Mouse (Mus musculus) kidney, postnatal 0 days (tissue): ENCODE data around the gene Rsph3b. TPM values are rescaled to one million over a fixed set of nuclear protein-coding genes. Genes with fewer than 3 reads are reported as not detected.
"Not testable (repeated sequence)": the region's sequence is repeated elsewhere in the genome, so short reads cannot be mapped to it uniquely, and the experiment has no call there.

Experiments
- ATAC-seq: fragments of 200-750 bp; cut with Nextera tagmentation; replicated peaks from 2 replicates; pipeline ENCODE4 v1.8.0; 2017; ENCODE audit warnings: low read depth, moderate number of reproducible peaks, moderate TSS enrichment, moderate library complexity; ENCODE audit not compliant: low FRiP score
- DNase-seq: peaks from one replicate; pipeline ENCODE4 v3.0.0-alpha.2; 2016; ENCODE audit warnings: low spot score
- H3K27ac ChIP-seq: fragments of 300-500 bp; sonication (generic); 2 replicates; pipeline ENCODE4 v1.5.1; 2014; ENCODE audit warnings: mild to moderate bottlenecking
- H3K27me3 ChIP-seq: fragments of 300-500 bp; sonication (generic); 2 replicates; pipeline ENCODE4 v1.6.1; 2014; ENCODE audit warnings: low read length, mixed read lengths; ENCODE audit not compliant: insufficient read depth
- H3K36me3 ChIP-seq: fragments of 300-500 bp; sonication (generic); 2 replicates; pipeline ENCODE4 v1.6.1; 2014; ENCODE audit warnings: low read length, mixed read lengths; ENCODE audit not compliant: insufficient read depth
- H3K4me1 ChIP-seq: fragments of 300-500 bp; sonication (generic); replicated peaks from 2 replicates; pipeline ENCODE4 v1.6.1; 2014; ENCODE audit warnings: antibody characterized with exemption, low read length, mixed read lengths; ENCODE audit not compliant: insufficient read depth
- H3K4me2 ChIP-seq: fragments of 300-500 bp; sonication (generic); 2 replicates; pipeline ENCODE4 v1.6.1; 2014; ENCODE audit warnings: mild to moderate bottlenecking, low read length, moderate library complexity, mixed read lengths
- H3K4me3 ChIP-seq: fragments of 300-500 bp; sonication (generic); replicated peaks from 2 replicates; pipeline ENCODE4 v1.5.1; 2014; ENCODE audit warnings: low read depth, low read length
- H3K9ac ChIP-seq: fragments of 300-500 bp; sonication (generic); 2 replicates; pipeline ENCODE4 v1.6.1; 2014; ENCODE audit warnings: low read depth, low read length
- H3K9me3 ChIP-seq: fragments of 300-500 bp; sonication (generic); replicated peaks from 2 replicates; pipeline ENCODE4 v1.6.1; 2016; ENCODE audit warnings: low read length, inconsistent platforms, mixed read lengths
- WGBS: fragments of 180-500 bp; shearing (Covaris S2); extraction: QIAGEN DNeasy Blood & Tissue Kit; methylation state at CpG from one replicate; pipeline ENCODE4 v1.1.7; 2014; 5-methylcytosine and 5-hydroxymethylcytosine counted together
- polyA plus RNA-seq: library from polyadenylated mRNA; unstranded; fragments of >200 nt; fragmentation: Nextera tagmentation; extraction: Ambion mirVana; gene quantifications from 2 replicates; pipeline ENCODE4 v1.2.1, GENCODE M21; 2015

Gene Rsph3b
- polyA plus RNA-seq, 1 experiment from 2014 or later: 63.4 TPM

DNA sequence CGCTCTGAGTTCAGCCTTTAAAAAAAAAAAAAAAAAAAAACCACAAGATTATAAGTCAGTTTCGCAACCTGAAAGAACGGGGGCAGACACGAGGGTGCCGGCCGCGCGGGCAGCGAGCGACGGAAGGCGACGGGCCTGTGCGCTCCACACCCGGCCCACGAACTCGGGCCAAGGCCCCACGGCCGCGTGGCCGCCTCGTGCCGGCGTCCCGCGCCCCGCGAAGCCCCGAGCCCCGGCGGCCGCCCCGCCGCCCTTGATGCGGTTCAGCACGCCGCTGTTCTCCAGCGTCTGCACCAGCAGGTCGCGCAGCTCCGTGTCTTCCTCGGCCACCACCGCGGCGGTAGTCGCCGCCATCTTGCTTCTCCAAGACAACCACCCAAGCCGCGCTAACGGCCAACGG, 12.3 kb upstream of the Rsph3b start, which contains the start of gene Tagap1:
TSS of gene Tagap1 (minus strand) at position 381 of the 400 bp plus-strand sequence.
- H3K4me1 ChIP-seq, H3K36me3 ChIP-seq, H3K9me3 ChIP-seq, H3K27me3 ChIP-seq, DNase-seq, ATAC-seq: not testable (repeated sequence)
- Histone ChIP-seq H3K27ac (peak within 1 kb of the TSS; percentile 70), H3K4me2 (peak within 1 kb of the TSS; percentile 45), H3K9ac (peak within 1 kb of the TSS; percentile 52; the same call in 1 of the 2 replicates), H3K4me3 (peak within 1 kb of the TSS; percentile 44)
- WGBS: 3% methylated on average over 29 of the region's 51 CpGs

- not testable (repeated sequence) for H3K27ac ChIP-seq, H3K4me1 ChIP-seq, H3K9me3 ChIP-seq, H3K36me3 ChIP-seq, H3K27me3 ChIP-seq, ATAC-seq
- peak overlapping the region; percentile 44 for H3K4me3 ChIP-seq
- H3K9ac ChIP-seq: 0 out of 2 replicates have a peak overlapping the region, but pooled peaks have one; percentile 52
- peak; percentile 0 for DNase-seq
- peak overlapping the region; percentile 45 for H3K4me2 ChIP-seq
- WGBS: 1% methylated on average over 12 of the region's 12 CpGs
Observed at GRCm38 (mm10) chr17:6960349-6960748, 11.9 kb upstream of the Rsph3b start.

DNA sequence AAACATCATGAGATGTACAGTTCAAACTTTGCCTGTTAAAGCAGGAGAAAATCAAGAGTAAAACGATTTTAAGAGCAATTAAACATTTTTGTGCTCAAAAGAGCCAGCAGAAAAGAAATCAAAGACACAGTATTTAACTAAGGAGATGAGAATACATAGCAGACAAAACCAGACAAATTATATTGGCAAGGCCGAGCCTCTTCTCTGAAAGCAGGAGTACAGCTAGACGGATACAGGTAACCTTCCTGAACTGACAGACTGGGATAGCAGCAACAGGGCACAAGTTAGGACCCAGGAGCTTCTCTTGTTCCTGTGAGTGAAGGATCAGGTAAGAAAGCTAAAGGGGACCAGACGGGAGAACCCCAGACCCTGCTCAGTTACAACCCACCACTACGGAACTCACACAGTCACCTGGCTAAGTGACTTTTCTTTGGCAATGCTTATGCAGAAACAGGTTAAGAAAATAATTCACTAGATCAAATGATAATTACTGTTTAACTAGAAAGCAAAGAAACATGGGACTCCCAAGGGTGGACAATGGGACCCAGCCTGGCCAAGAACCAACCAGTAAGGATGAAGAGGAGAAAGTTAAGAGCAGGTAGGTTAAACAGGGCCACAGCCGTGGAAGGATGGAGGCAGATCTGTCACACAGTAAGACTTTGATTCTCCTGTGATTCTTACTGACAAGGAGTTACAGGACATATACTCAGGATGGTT, 11.2 kb upstream of the Rsph3b start:
- H3K4me3 ChIP-seq, ATAC-seq, H3K9ac ChIP-seq, H3K36me3 ChIP-seq, H3K4me1 ChIP-seq, H3K27ac ChIP-seq, H3K27me3 ChIP-seq, H3K9me3 ChIP-seq: not testable (repeated sequence)
- 53% methylated on average over 4 of the region's 6 CpGs for WGBS
- H3K4me2 ChIP-seq: peak overlapping the region; percentile 45
- DNase-seq: peak; percentile 6

DNA sequence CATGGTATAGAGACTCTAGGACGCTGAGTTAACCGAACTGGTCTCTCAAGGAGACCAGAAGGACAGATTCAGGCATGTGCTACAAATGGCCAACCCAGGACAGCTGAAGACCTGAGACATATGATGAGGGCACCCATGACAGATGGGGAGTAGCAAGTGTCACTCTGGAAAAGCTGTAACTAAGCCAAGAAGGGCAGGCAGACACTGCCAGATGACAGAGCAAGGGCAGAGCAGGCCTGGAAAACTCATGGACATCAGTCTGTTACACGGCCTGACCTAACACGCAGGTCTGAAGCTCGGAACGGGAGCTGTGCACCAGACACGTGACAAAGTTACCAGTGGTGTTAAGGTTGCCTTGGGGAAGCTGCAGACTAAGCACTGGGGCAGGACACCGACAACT, 10.4 kb upstream of the Rsph3b start:
- H3K9ac ChIP-seq, DNase-seq, H3K4me3 ChIP-seq, H3K4me1 ChIP-seq, H3K27ac ChIP-seq, ATAC-seq, H3K27me3 ChIP-seq, H3K4me2 ChIP-seq, H3K36me3 ChIP-seq, H3K9me3 ChIP-seq: not testable (repeated sequence)
- 87% methylated on average over 5 of the region's 8 CpGs for WGBS

- 3% methylated on average over 9 of the region's 9 CpGs for WGBS
Observed at GRCm38 (mm10) chr17:6948769-6949228, 317 bp upstream of the Rsph3b start.

GRCm38 (mm10) chr17:6947637-6947983, 872 bp downstream of the Rsph3b start:
- not testable (repeated sequence) for H3K4me3 ChIP-seq, ATAC-seq, DNase-seq, H3K27me3 ChIP-seq, H3K36me3 ChIP-seq, H3K27ac ChIP-seq, H3K4me1 ChIP-seq, H3K9ac ChIP-seq, H3K9me3 ChIP-seq
- H3K4me2 ChIP-seq: peak overlapping the region; percentile 64
- no CpG with 5 or more reads among the region's 8 CpGs for WGBS

More at GRCm38 (mm10) chr17:6948769-6949228, 317 bp upstream of the Rsph3b start:
- ATAC-seq: 0 out of 2 replicates have a peak, but pooled peaks have one; percentile 6
- DNase-seq, H3K9me3 ChIP-seq, H3K4me1 ChIP-seq, H3K27me3 ChIP-seq, H3K36me3 ChIP-seq: not testable (repeated sequence)
- H3K4me2 ChIP-seq: peak overlapping the region; percentile 64
- peak overlapping the region; percentile 52 for H3K9ac ChIP-seq
- H3K4me3 ChIP-seq: peak overlapping the region; percentile 52
- peak overlapping the region; percentile 85 for H3K27ac ChIP-seq

DNA sequence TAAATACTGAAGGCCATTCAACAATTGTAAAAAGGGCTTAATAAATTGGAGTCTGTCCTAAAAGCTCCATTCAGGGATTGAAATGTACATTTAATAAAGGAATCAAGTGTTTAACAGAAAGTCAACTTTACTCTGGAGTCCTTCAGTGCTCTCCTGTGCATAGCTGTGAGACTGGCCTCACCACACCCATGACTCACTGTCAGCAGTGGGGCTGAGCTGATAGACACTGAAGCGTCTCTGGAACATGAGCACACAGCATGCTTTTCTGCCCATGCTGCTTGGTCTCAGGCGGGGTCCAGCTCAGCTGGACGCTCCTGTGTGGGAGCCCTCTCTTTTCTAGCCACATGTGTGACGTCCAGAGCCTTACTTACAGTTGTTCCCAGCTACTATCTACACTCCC, 5.9 kb downstream of the Rsph3b start:
- not testable (repeated sequence) for ATAC-seq, H3K27ac ChIP-seq, H3K4me1 ChIP-seq, H3K4me2 ChIP-seq, H3K9ac ChIP-seq, H3K9me3 ChIP-seq, DNase-seq, H3K27me3 ChIP-seq, H3K4me3 ChIP-seq, H3K36me3 ChIP-seq
- no CpG with 5 or more reads among the region's 4 CpGs for WGBS

DNA sequence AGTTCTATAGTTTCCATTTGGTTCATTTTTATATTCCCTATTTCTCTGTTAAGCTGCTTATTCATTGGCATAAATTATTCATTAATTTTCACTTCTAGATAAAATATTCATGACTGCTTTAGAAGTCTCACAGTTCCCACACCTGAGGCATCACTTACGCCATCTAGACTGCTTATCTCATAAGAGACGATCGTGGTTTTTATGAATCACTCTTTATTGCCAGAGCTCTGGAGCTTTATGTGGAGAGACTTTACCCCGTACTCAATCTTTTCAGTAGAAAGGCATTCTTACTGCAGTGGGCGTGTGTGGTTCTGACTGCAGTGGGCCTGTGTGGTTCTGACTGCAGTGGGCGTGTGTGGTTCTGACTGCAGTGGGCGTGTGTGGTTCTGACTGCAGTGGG, 16.9 kb downstream of the Rsph3b start:
- DNase-seq, H3K27me3 ChIP-seq, H3K4me2 ChIP-seq, H3K4me1 ChIP-seq, H3K9ac ChIP-seq, H3K27ac ChIP-seq, H3K9me3 ChIP-seq, H3K36me3 ChIP-seq, H3K4me3 ChIP-seq, ATAC-seq: not testable (repeated sequence)
- 90% methylated on average over 6 of the region's 7 CpGs for WGBS

DNA sequence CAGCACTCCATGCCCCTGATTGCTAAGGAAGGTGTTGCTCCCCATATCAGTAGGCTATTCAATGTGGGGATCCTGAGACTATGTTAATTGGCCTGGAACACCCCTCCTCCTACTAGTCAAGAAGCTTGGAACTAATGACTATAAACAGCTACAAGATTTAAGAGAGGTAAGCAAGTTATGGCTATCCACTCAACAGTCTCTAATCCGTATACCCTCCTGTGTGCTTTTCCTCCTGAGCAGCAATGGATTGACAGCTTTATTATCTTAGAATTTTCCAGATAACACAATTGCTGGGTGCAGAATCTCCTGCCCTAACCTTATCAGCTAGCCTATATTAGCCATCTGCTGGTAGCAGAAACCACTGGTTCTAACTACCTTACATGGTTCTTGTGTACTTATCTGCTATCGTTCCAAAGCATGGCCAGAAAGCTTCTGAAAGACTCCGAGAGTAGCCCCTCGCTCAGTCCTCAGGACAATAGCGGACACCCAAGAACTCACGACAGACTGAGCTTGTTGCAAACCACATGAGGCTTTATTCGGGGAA, 28.1 kb downstream of the Rsph3b start:
- not testable (repeated sequence) for H3K4me3 ChIP-seq, H3K36me3 ChIP-seq, H3K27me3 ChIP-seq, H3K9me3 ChIP-seq, DNase-seq, H3K4me1 ChIP-seq, H3K4me2 ChIP-seq, ATAC-seq, H3K9ac ChIP-seq, H3K27ac ChIP-seq
- 95% methylated on average over 6 of the region's 7 CpGs for WGBS
